Mouse (Mus musculus) thymus, postnatal 4 days (tissue): ENCODE results near the gene Phc1.

Source experiments
- DNase-seq: peaks from one replicate; pipeline ENCODE4 v3.0.0; 2021

Phc1 gene

GRCm38 (mm10) chr6:122337546-122337945 lies 2.8 kb downstream of the Phc1 start:
- no peak for DNase-seq

- DNase-seq, result no peak
Observed at GRCm38 (mm10) chr6:122334786-122335340, 5.5 kb downstream of the Phc1 start.

- no peak for DNase-seq
Observed at GRCm38 (mm10) chr6:122333081-122333612, 7.2 kb downstream of the Phc1 start.

GRCm38 (mm10) chr6:122325361-122325975 lies 14.9 kb downstream of the Phc1 start:
- DNase-seq, result no peak

GRCm38 (mm10) chr6:122318726-122319125 lies 21.6 kb downstream of the Phc1 start:
- DNase-seq, result no peak

- no peak for DNase-seq
Observed at GRCm38 (mm10) chr6:122310187-122310820, 30.1 kb downstream of the Phc1 start.

GRCm38 (mm10) chr6:122309446-122309960 lies 30.9 kb downstream of the Phc1 start:
- DNase-seq, result no peak

GRCm38 (mm10) chr6:122308505-122309393 lies 31.6 kb downstream of the Phc1 start, which contains the start of gene M6pr:
TSS of gene M6pr (plus strand) at chr6:122308720.
- peak; percentile 91 for DNase-seq

GRCm38 (mm10) chr6:122308136-122308504 lies 32.2 kb downstream of the Phc1 start:
- no peak for DNase-seq

- no peak for DNase-seq
Observed at GRCm38 (mm10) chr6:122306707-122307106, 33.7 kb downstream of the Phc1 start.

- no peak for DNase-seq
Observed at GRCm38 (mm10) chr6:122304790-122305555, 35.4 kb downstream of the Phc1 start.

GRCm38 (mm10) chr6:122304355-122304754 lies 36.0 kb downstream of the Phc1 start:
- peak; percentile 91 for DNase-seq

GRCm38 (mm10) chr6:122303526-122303925 lies 36.8 kb downstream of the Phc1 start:
- DNase-seq, result no peak

GRCm38 (mm10) chr6:122302661-122303060 lies 37.7 kb downstream of the Phc1 start:
- DNase-seq, result no peak

- DNase-seq, result no peak
Observed at GRCm38 (mm10) chr6:122302121-122302520, 38.2 kb downstream of the Phc1 start.

- no peak for DNase-seq
Observed at GRCm38 (mm10) chr6:122299621-122300133, 40.7 kb downstream of the Phc1 start.

GRCm38 (mm10) chr6:122298223-122298609 lies 42.1 kb downstream of the Phc1 start:
- no peak for DNase-seq

GRCm38 (mm10) chr6:122297279-122298222 lies 42.8 kb downstream of the Phc1 start:
- DNase-seq, result peak; percentile 27

- DNase-seq, result no peak
Observed at GRCm38 (mm10) chr6:122296918-122297278, 43.5 kb downstream of the Phc1 start.

GRCm38 (mm10) chr6:122295242-122295641 lies 45.1 kb downstream of the Phc1 start:
- DNase-seq, result peak; percentile 23

GRCm38 (mm10) chr6:122294290-122294689 lies 46.1 kb downstream of the Phc1 start:
- no peak for DNase-seq
